Mouse (Mus musculus): ENCODE results near the gene Mrps6. TPM values are rescaled to one million over a fixed set of nuclear protein-coding genes. Genes with fewer than 3 reads are reported as not detected.
A peak's percentile ranks its signal among the peaks of the same experiment; 100 is the strongest.

Mrps6 gene
- polyA plus RNA-seq, 1 experiment from 2014 or later, result 149 TPM

GRCm38 (mm10) chr16:92052569-92052968 lies 5.5 kb upstream of the Mrps6 start:
- Histone ChIP-seq H3K4me3 (ENCODE audit: control insufficient read depth in 1 of 2, insufficient read depth in 1 of 2, low read depth in 1 of 2, low read length in 2 of 2) (no peak overlapping the region), H3K27ac (replicated peaks in 1 of 2; ENCODE audit: control insufficient read depth in 1 of 2, insufficient read depth in 1 of 2, low read depth in 2 of 2, low read length in 2 of 2) (no peak overlapping the region), H3K9ac (ENCODE audit: low read length) (no peak overlapping the region), H3K4me2 (ENCODE audit: low read length) (no peak overlapping the region), H3K36me3 (ENCODE audit: control insufficient read depth, insufficient read depth, low read length) (no peaks in the 10 kb centered on the region), H3K9me3 (ENCODE audit: control insufficient read depth, low read length) (peaks cover 11% of the 10 kb centered on the region), H3K4me1 (ENCODE audit: control insufficient read depth in 2 of 2, insufficient read depth in 2 of 2, low read length in 2 of 2) (peaks cover 7 to 18% of the 10 kb centered on the region in 2 experiments; a peak in 3 of 4 replicates), H3K27me3 (ENCODE audit: control insufficient read depth, insufficient read depth, low read length) (no peaks in the 10 kb centered on the region)
- ATAC-seq (ENCODE audit: insufficient number of reproducible peaks, insufficient read depth, low FRiP score, low read depth), result no peak
- 75% methylated on average over 10 of the region's 10 CpGs for WGBS

- Histone ChIP-seq H3K27ac (replicated peaks in 1 of 2; ENCODE audit: control insufficient read depth in 1 of 2, insufficient read depth in 1 of 2, low read depth in 2 of 2, low read length in 2 of 2) (no peak overlapping the region), H3K4me1 (ENCODE audit: control insufficient read depth in 2 of 2, insufficient read depth in 2 of 2, low read length in 2 of 2) (peaks cover 5 to 27% of the 10 kb centered on the region in 2 experiments; a peak in 3 of 4 replicates), H3K4me2 (ENCODE audit: low read length) (no peak overlapping the region)
Measured at GRCm38 (mm10) chr16:92056711-92057110, 1.4 kb upstream of the Mrps6 start.

GRCm38 (mm10) chr16:92057456-92057851 lies 616 bp upstream of the Mrps6 start:
- no peak for ATAC-seq (ENCODE audit: insufficient number of reproducible peaks, insufficient read depth, low FRiP score, low read depth)
- Histone ChIP-seq H3K9me3 (ENCODE audit: control insufficient read depth, low read length) (peaks cover 11% of the 10 kb centered on the region), H3K4me1 (ENCODE audit: control insufficient read depth in 2 of 2, insufficient read depth in 2 of 2, low read length in 2 of 2) (peaks cover 5 to 27% of the 10 kb centered on the region in 2 experiments; a peak in 3 of 4 replicates), H3K4me3 (ENCODE audit: control insufficient read depth in 1 of 2, insufficient read depth in 1 of 2, low read depth in 1 of 2, low read length in 2 of 2) (peak overlapping the region; percentile 85 to 95), H3K27me3 (ENCODE audit: control insufficient read depth, insufficient read depth, low read length) (no peaks in the 10 kb centered on the region), H3K27ac (replicated peaks in 1 of 2; ENCODE audit: control insufficient read depth in 1 of 2, insufficient read depth in 1 of 2, low read depth in 2 of 2, low read length in 2 of 2) (peak overlapping the region; percentile 82), H3K36me3 (ENCODE audit: control insufficient read depth, insufficient read depth, low read length) (peaks cover 28% of the 10 kb centered on the region), H3K9ac (ENCODE audit: low read length) (peak overlapping the region; percentile 91), H3K4me2 (ENCODE audit: low read length) (peak overlapping the region; percentile 95)
- 3% methylated on average over 11 of the region's 11 CpGs for WGBS

More at GRCm38 (mm10) chr16:92056711-92057110, 1.4 kb upstream of the Mrps6 start:
- H3K4me3 ChIP-seq (ENCODE audit: control insufficient read depth in 1 of 2, insufficient read depth in 1 of 2, low read depth in 1 of 2, low read length in 2 of 2), result no peak overlapping the region
- peaks cover 11% of the 10 kb centered on the region for H3K9me3 ChIP-seq (ENCODE audit: control insufficient read depth, low read length)
- no peak for ATAC-seq (ENCODE audit: insufficient number of reproducible peaks, insufficient read depth, low FRiP score, low read depth)
- no peak overlapping the region for H3K9ac ChIP-seq (ENCODE audit: low read length)
- WGBS, result 9% methylated on average over 2 of the region's 2 CpGs
- H3K36me3 ChIP-seq (ENCODE audit: control insufficient read depth, insufficient read depth, low read length), result peaks cover 21% of the 10 kb centered on the region
- H3K27me3 ChIP-seq (ENCODE audit: control insufficient read depth, insufficient read depth, low read length), result no peaks in the 10 kb centered on the region

GRCm38 (mm10) chr16:92058644-92059620 lies 862 bp downstream of the Mrps6 start:
- no peak for ATAC-seq (ENCODE audit: insufficient number of reproducible peaks, insufficient read depth, low FRiP score, low read depth)
- peak overlapping the region in 1 of 2 experiments; percentile 82; a peak in 2 of 4 replicates for H3K27ac ChIP-seq (replicated peaks in 1 of 2; ENCODE audit: control insufficient read depth in 1 of 2, insufficient read depth in 1 of 2, low read depth in 2 of 2, low read length in 2 of 2)

GRCm38 (mm10) chr16:92060213-92060612 lies 2.1 kb downstream of the Mrps6 start:
- H3K36me3 ChIP-seq (ENCODE audit: control insufficient read depth, insufficient read depth, low read length), result peaks cover 45% of the 10 kb centered on the region
- no peaks in the 10 kb centered on the region for H3K9me3 ChIP-seq (ENCODE audit: control insufficient read depth, low read length)
- H3K27ac ChIP-seq (replicated peaks in 1 of 2; ENCODE audit: control insufficient read depth in 1 of 2, insufficient read depth in 1 of 2, low read depth in 2 of 2, low read length in 2 of 2), result no peak overlapping the region
- ATAC-seq (ENCODE audit: insufficient number of reproducible peaks, insufficient read depth, low FRiP score, low read depth), result no peak
- no peaks in the 10 kb centered on the region for H3K27me3 ChIP-seq (ENCODE audit: control insufficient read depth, insufficient read depth, low read length)
- WGBS, result 77% methylated on average over 3 of the region's 3 CpGs
- H3K4me3 ChIP-seq (ENCODE audit: control insufficient read depth in 1 of 2, insufficient read depth in 1 of 2, low read depth in 1 of 2, low read length in 2 of 2), result no peak overlapping the region
- peak overlapping the region; percentile 11 for H3K9ac ChIP-seq (ENCODE audit: low read length)
- peaks cover 5 to 33% of the 10 kb centered on the region in 2 experiments; a peak in 3 of 4 replicates for H3K4me1 ChIP-seq (ENCODE audit: control insufficient read depth in 2 of 2, insufficient read depth in 2 of 2, low read length in 2 of 2)
- H3K4me2 ChIP-seq (ENCODE audit: low read length), result peak overlapping the region; percentile 95; the same call in 1 of the 2 replicates

More at GRCm38 (mm10) chr16:92058644-92059620, 862 bp downstream of the Mrps6 start:
- Histone ChIP-seq H3K27me3 (ENCODE audit: control insufficient read depth, insufficient read depth, low read length) (no peaks in the 10 kb centered on the region), H3K9ac (ENCODE audit: low read length) (peak overlapping the region; percentile 91), H3K36me3 (ENCODE audit: control insufficient read depth, insufficient read depth, low read length) (peaks cover 41% of the 10 kb centered on the region), H3K4me1 (ENCODE audit: control insufficient read depth in 2 of 2, insufficient read depth in 2 of 2, low read length in 2 of 2) (peaks cover 5 to 27% of the 10 kb centered on the region in 2 experiments; a peak in 3 of 4 replicates), H3K4me2 (ENCODE audit: low read length) (peak overlapping the region; percentile 95), H3K4me3 (ENCODE audit: control insufficient read depth in 1 of 2, insufficient read depth in 1 of 2, low read depth in 1 of 2, low read length in 2 of 2) (peak overlapping the region; percentile 85 to 95), H3K9me3 (ENCODE audit: control insufficient read depth, low read length) (peaks cover 7% of the 10 kb centered on the region)
- 2% methylated on average over 57 of the region's 63 CpGs for WGBS

GRCm38 (mm10) chr16:92061586-92061985 lies 3.5 kb downstream of the Mrps6 start:
- Histone ChIP-seq H3K4me2 (ENCODE audit: low read length) (no peak overlapping the region), H3K9ac (ENCODE audit: low read length) (no peak overlapping the region), H3K27me3 (ENCODE audit: control insufficient read depth, insufficient read depth, low read length) (no peaks in the 10 kb centered on the region), H3K4me1 (ENCODE audit: control insufficient read depth in 2 of 2, insufficient read depth in 2 of 2, low read length in 2 of 2) (peaks cover 2 to 30% of the 10 kb centered on the region in 2 experiments; a peak in 2 of 4 replicates), H3K9me3 (ENCODE audit: control insufficient read depth, low read length) (no peaks in the 10 kb centered on the region), H3K36me3 (ENCODE audit: control insufficient read depth, insufficient read depth, low read length) (peaks cover 57% of the 10 kb centered on the region), H3K4me3 (ENCODE audit: control insufficient read depth in 1 of 2, insufficient read depth in 1 of 2, low read depth in 1 of 2, low read length in 2 of 2) (no peak overlapping the region), H3K27ac (replicated peaks in 1 of 2; ENCODE audit: control insufficient read depth in 1 of 2, insufficient read depth in 1 of 2, low read depth in 2 of 2, low read length in 2 of 2) (no peak overlapping the region)
- 95% methylated on average over 7 of the region's 7 CpGs for WGBS
- no peak for ATAC-seq (ENCODE audit: insufficient number of reproducible peaks, insufficient read depth, low FRiP score, low read depth)

GRCm38 (mm10) chr16:92062832-92063231 lies 4.8 kb downstream of the Mrps6 start:
- peaks cover 70% of the 10 kb centered on the region for H3K36me3 ChIP-seq (ENCODE audit: control insufficient read depth, insufficient read depth, low read length)
- no peak for ATAC-seq (ENCODE audit: insufficient number of reproducible peaks, insufficient read depth, low FRiP score, low read depth)
- H3K9ac ChIP-seq (ENCODE audit: low read length), result no peak overlapping the region
- H3K4me3 ChIP-seq (ENCODE audit: control insufficient read depth in 1 of 2, insufficient read depth in 1 of 2, low read depth in 1 of 2, low read length in 2 of 2), result no peak overlapping the region
- 96% methylated on average over 1 of the region's 1 CpGs for WGBS
- no peaks in the 10 kb centered on the region for H3K9me3 ChIP-seq (ENCODE audit: control insufficient read depth, low read length)
- H3K27ac ChIP-seq (replicated peaks in 1 of 2; ENCODE audit: control insufficient read depth in 1 of 2, insufficient read depth in 1 of 2, low read depth in 2 of 2, low read length in 2 of 2), result no peak overlapping the region
- H3K27me3 ChIP-seq (ENCODE audit: control insufficient read depth, insufficient read depth, low read length), result no peaks in the 10 kb centered on the region
- H3K4me2 ChIP-seq (ENCODE audit: low read length), result no peak overlapping the region
- peaks cover 0 to 21% of the 10 kb centered on the region in 2 experiments; a peak in 2 of 4 replicates for H3K4me1 ChIP-seq (ENCODE audit: control insufficient read depth in 2 of 2, insufficient read depth in 2 of 2, low read length in 2 of 2)

Data from heart, embryonic 14.5 days (tissue).